Mouse (Mus musculus): ENCODE data around the gene Ncr1. TPM values are rescaled to one million over a fixed set of nuclear protein-coding genes. Genes with fewer than 3 reads are reported as not detected.
"Not testable (repeated sequence)": the region's sequence is repeated elsewhere in the genome, so short reads cannot be mapped to it uniquely, and the experiment has no call there.

Gene Ncr1
- total RNA-seq (2021): not detected
- long read RNA-seq, experiment 1: 0 reads
- long read RNA-seq, experiment 2: 0 reads

GRCm38 (mm10) chr7:4337509-4337908 lies at the start of gene Ncr1:
Gene Ncr1 (plus strand): TSS chr7:4337724.
- no peak for DNase-seq (ENCODE audit: low spot score in 2 of 2)

GRCm38 (mm10) chr7:4292638-4293037 lies 44.9 kb upstream of the Ncr1 start:
- no peak for DNase-seq (ENCODE audit: low spot score in 2 of 2)

- DNase-seq (ENCODE audit: low spot score in 2 of 2): no peak
Observed at GRCm38 (mm10) chr7:4297189-4297588, 40.3 kb upstream of the Ncr1 start.

- DNase-seq (ENCODE audit: low spot score in 2 of 2): no peak
Observed at GRCm38 (mm10) chr7:4300166-4300565, 37.4 kb upstream of the Ncr1 start.

- no peak for DNase-seq (ENCODE audit: low spot score in 2 of 2)
Observed at GRCm38 (mm10) chr7:4303457-4303856, 34.1 kb upstream of the Ncr1 start.

- not testable (repeated sequence) for DNase-seq (ENCODE audit: low spot score in 2 of 2)
Observed at GRCm38 (mm10) chr7:4313109-4313508, 24.4 kb upstream of the Ncr1 start.

GRCm38 (mm10) chr7:4313531-4313930 lies 24.0 kb upstream of the Ncr1 start:
- DNase-seq (ENCODE audit: low spot score in 2 of 2): not testable (repeated sequence)

GRCm38 (mm10) chr7:4323301-4323700 lies 14.2 kb upstream of the Ncr1 start:
- no peak for DNase-seq (ENCODE audit: low spot score in 2 of 2)

- DNase-seq (ENCODE audit: low spot score in 2 of 2): no peak
Observed at GRCm38 (mm10) chr7:4373521-4373920, 36.0 kb downstream of the Ncr1 start.

Small RNAs within 50 kb of the gene (microRNA-seq; reads per million reads assigned to microRNA genes)
- not detected for gene Gm24752
- gene Gm25349: not detected

Other genes starting within 250 kb of the Ncr1 start
- 1 to 10 TPM; 5.3 to 6.6 TPM for gene Ttyh1, start 218.3 kb upstream of the Ncr1 start, total RNA-seq (2021)
- gene Leng8, start 200.7 kb upstream of the Ncr1 start, total RNA-seq (2021): 10 to 100 TPM; 62.4 to 86.4 TPM
- 1 to 10 TPM; 3.1 to 3.9 TPM for gene Leng9, start 187.3 kb upstream of the Ncr1 start, total RNA-seq (2021)
- gene Cdc42ep5, start 172.9 kb upstream of the Ncr1 start, total RNA-seq (2021): 10 to 100 TPM; 20.9 to 24.8 TPM
- under 1 TPM in 1 of 2 experiments, not detected in 1; 0.13 TPM for gene Lilra5, start 100.0 kb upstream of the Ncr1 start, total RNA-seq (2021)
- not detected for gene Gp6, start 60.0 kb downstream of the Ncr1 start, total RNA-seq (2021)
- gene Rdh13, start 107.9 kb downstream of the Ncr1 start, total RNA-seq (2021): 10 to 100 TPM; 18.0 to 20.7 TPM
- 1 to 10 TPM; 2.4 to 5.1 TPM for gene Eps8l1, start 123.0 kb downstream of the Ncr1 start, total RNA-seq (2021)
- gene Ppp1r12c, start 164.0 kb downstream of the Ncr1 start, total RNA-seq (2021): 10 to 100 TPM; 63.9 to 81.6 TPM
- gene Tnnt1, start 178.7 kb downstream of the Ncr1 start, total RNA-seq (2021): 100 to 1,000 TPM; 466 to 479 TPM
- 1 to 10 TPM; 1.7 to 3.0 TPM for gene Tnni3, start 186.5 kb downstream of the Ncr1 start, total RNA-seq (2021)
- under 1 TPM; 0.26 to 0.44 TPM for gene Dnaaf3, start 194.7 kb downstream of the Ncr1 start, total RNA-seq (2021)
- gene Syt5, start 209.8 kb downstream of the Ncr1 start, total RNA-seq (2021): under 1 TPM in 1 of 2 experiments, not detected in 1; 0.25 TPM

Data from gastrocnemius, postnatal 4 days (tissue).